Mouse (Mus musculus): Measurements from ENCODE around the gene Rhd. TPM values are rescaled to one million over a fixed set of nuclear protein-coding genes. Genes with fewer than 3 reads are reported as not detected.
A peak's percentile ranks its signal among the peaks of the same experiment; 100 is the strongest.

The Rhd gene
- polyA plus RNA-seq, 1 experiment from 2014 or later = 1.1 TPM

DNA sequence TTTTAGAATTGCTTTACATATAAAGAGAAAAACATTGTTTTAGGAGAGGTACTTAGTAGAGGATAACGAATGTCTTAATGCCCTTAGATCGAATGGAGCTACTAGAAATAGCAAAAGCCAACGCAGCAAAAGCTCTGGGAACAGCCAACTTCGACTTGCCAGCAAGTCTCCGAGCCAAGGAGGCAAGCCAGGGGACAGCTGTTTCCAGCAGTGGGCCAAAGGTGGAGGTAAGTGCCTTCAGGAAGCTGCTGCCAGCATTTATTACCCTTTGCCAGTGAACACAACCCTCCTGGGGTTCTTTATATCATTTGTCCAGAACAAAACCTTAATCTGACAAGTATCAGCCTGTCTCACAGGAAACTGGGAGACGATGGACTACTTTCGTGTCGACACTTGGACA is 60.9 kb downstream of the Rhd start:
- WGBS = 75% methylated on average over 8 of the region's 8 CpGs
- Histone ChIP-seq H3K9me3 (ENCODE audit: control insufficient read depth, low read length) (no peaks in the 10 kb centered on the region), H3K4me1 (replicated peaks; ENCODE audit: control insufficient read depth, insufficient read depth, low read length) (peaks cover 15% of the 10 kb centered on the region; the same call in 1 of the 2 replicates), H3K4me2 (ENCODE audit: low read length) (peak overlapping the region; percentile 93), H3K4me3 (ENCODE audit: low read depth, low read length) (peak overlapping the region; percentile 100), H3K27ac (ENCODE audit: low read depth) (no peak overlapping the region), H3K9ac (ENCODE audit: low read length) (peak overlapping the region; percentile 98; the same call in 1 of the 2 replicates), H3K27me3 (replicated peaks; ENCODE audit: control insufficient read depth, insufficient read depth, low read length) (no peaks in the 10 kb centered on the region), H3K36me3 (ENCODE audit: control insufficient read depth, insufficient read depth, low read length) (peaks cover 43% of the 10 kb centered on the region)
- ATAC-seq (replicated peaks; ENCODE audit: low FRiP score, low TSS enrichment, low read depth) (no peak), DNase-seq (ENCODE audit: low spot score) (no peak)

DNA sequence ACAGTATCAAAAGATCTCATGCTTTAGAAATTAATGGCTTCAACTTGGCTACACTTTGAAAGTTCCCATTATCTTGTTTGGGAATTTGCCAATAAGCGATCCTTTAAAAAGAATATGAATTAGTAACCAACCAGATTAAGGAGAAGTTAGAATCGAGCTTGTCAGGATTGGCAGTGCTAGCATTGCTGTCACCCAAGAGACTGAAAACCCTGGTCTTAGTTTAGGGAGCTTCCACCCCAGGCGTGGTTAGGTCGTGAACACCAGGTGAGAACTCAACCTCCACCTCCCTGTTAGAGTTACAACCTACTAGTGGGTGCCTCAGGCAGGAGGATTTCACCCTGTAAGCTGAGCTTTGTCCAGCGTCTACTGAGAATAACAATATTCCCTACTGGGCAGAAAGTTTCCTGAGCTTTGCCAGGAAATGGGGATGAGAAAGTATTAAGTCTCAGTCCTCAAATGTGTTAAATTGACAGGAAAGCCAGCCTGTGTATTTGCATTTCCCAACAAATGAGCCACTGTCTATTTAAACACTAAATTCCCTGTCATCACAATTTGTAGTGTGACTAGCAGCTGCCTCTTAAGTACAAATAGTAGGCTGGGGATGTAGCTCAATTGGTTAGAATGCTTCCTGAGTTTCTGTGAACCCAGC is 63.6 kb downstream of the Rhd start:
- Histone ChIP-seq H3K4me3 (ENCODE audit: low read depth, low read length) (no peak overlapping the region), H3K27me3 (replicated peaks; ENCODE audit: control insufficient read depth, insufficient read depth, low read length) (no peaks in the 10 kb centered on the region), H3K9ac (ENCODE audit: low read length) (no peak overlapping the region), H3K4me2 (ENCODE audit: low read length) (no peak overlapping the region), H3K9me3 (ENCODE audit: control insufficient read depth, low read length) (no peaks in the 10 kb centered on the region), H3K36me3 (ENCODE audit: control insufficient read depth, insufficient read depth, low read length) (peaks cover 51% of the 10 kb centered on the region), H3K27ac (ENCODE audit: low read depth) (no peak overlapping the region), H3K4me1 (replicated peaks; ENCODE audit: control insufficient read depth, insufficient read depth, low read length) (peaks cover 21% of the 10 kb centered on the region)
- DNase-seq (ENCODE audit: low spot score) (no peak), ATAC-seq (replicated peaks; ENCODE audit: low FRiP score, low TSS enrichment, low read depth) (no peak)
- 69% methylated on average over 5 of the region's 5 CpGs for WGBS

DNA sequence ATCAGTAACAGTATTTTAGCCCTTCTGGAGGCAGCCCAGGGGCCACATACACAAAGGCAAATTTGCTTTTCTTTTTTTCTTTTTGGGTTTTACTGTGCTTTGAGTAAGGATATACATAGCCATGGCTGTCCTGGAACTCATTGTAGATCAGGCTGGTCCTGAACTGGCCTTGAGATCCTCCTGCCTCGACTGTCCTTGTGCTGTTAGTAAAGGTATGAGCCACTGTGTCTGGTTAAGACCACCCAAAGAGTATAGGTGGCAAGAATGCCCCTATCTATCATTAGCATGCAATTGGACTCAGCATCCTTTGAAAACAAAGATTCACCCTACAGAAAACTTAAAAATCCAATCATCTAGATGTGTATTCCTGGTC is 64.1 kb downstream of the Rhd start:
- Histone ChIP-seq H3K9me3 (ENCODE audit: control insufficient read depth, low read length) (no peaks in the 10 kb centered on the region), H3K9ac (ENCODE audit: low read length) (no peak overlapping the region), H3K36me3 (ENCODE audit: control insufficient read depth, insufficient read depth, low read length) (peaks cover 55% of the 10 kb centered on the region), H3K27me3 (replicated peaks; ENCODE audit: control insufficient read depth, insufficient read depth, low read length) (no peaks in the 10 kb centered on the region), H3K27ac (ENCODE audit: low read depth) (no peak overlapping the region), H3K4me2 (ENCODE audit: low read length) (no peak overlapping the region), H3K4me3 (ENCODE audit: low read depth, low read length) (no peak overlapping the region), H3K4me1 (replicated peaks; ENCODE audit: control insufficient read depth, insufficient read depth, low read length) (peaks cover 21% of the 10 kb centered on the region)
- DNase-seq (ENCODE audit: low spot score) (no peak), ATAC-seq (replicated peaks; ENCODE audit: low FRiP score, low TSS enrichment, low read depth) (no peak)
- 70% methylated on average over 1 of the region's 1 CpGs for WGBS

DNA sequence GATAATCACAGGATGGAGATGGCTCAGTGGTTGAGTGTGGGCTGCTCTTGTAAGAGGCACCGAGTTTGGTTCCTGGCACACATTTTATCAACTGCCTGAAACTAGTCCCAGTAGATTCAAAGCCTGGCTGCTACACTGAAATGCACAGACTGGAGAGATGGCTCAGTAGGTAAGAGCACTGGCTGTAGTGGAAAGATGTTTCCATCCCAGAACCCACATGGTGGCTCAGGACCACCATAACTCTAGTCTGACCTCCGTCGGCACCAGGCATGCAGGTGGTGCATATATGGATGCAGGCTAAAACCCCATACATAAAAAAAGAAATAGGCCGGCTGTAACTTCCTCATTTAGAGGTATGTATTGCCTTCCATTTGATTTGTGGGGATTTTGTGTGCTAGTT is 65.2 kb downstream of the Rhd start:
- no peak for ATAC-seq (replicated peaks; ENCODE audit: low FRiP score, low TSS enrichment, low read depth)
- WGBS = 71% methylated on average over 4 of the region's 4 CpGs
- Histone ChIP-seq H3K4me1 (replicated peaks; ENCODE audit: control insufficient read depth, insufficient read depth, low read length) (peaks cover 21% of the 10 kb centered on the region), H3K4me2 (ENCODE audit: low read length) (no peak overlapping the region), H3K9me3 (ENCODE audit: control insufficient read depth, low read length) (no peaks in the 10 kb centered on the region), H3K9ac (ENCODE audit: low read length) (no peak overlapping the region), H3K27me3 (replicated peaks; ENCODE audit: control insufficient read depth, insufficient read depth, low read length) (no peaks in the 10 kb centered on the region), H3K27ac (ENCODE audit: low read depth) (no peak overlapping the region), H3K4me3 (ENCODE audit: low read depth, low read length) (no peak overlapping the region), H3K36me3 (ENCODE audit: control insufficient read depth, insufficient read depth, low read length) (peaks cover 63% of the 10 kb centered on the region)
- DNase-seq (ENCODE audit: low spot score) = no peak

DNA sequence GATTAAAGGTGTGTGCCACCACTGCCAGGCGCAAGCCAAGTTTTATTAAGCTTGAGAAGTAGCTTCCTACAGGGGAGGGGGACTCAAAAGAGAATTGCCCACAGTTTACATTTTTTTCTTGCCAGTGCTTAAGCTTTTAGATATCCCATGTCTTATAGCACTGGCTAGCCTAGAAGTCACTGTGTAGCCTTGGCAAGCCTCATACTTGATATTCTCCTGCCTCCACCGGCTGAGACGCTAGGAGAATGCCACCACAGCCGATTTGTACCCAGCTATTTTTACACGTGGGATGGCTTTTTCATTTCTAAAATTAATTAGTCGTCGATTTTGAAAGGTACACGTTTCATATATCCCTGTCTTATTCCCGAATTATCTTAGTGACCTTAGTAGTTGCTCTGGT is 65.9 kb downstream of the Rhd start:
- WGBS = 28% methylated on average over 9 of the region's 9 CpGs
- Histone ChIP-seq H3K4me3 (ENCODE audit: low read depth, low read length) (peak overlapping the region; percentile 98), H3K9ac (ENCODE audit: low read length) (0 out of 2 replicates have a peak overlapping the region, but pooled peaks have one; percentile 27), H3K9me3 (ENCODE audit: control insufficient read depth, low read length) (no peaks in the 10 kb centered on the region), H3K27me3 (replicated peaks; ENCODE audit: control insufficient read depth, insufficient read depth, low read length) (no peaks in the 10 kb centered on the region), H3K27ac (ENCODE audit: low read depth) (no peak overlapping the region), H3K4me1 (replicated peaks; ENCODE audit: control insufficient read depth, insufficient read depth, low read length) (peaks cover 19% of the 10 kb centered on the region), H3K36me3 (ENCODE audit: control insufficient read depth, insufficient read depth, low read length) (peaks cover 65% of the 10 kb centered on the region), H3K4me2 (ENCODE audit: low read length) (peak overlapping the region; percentile 96)
- DNase-seq (ENCODE audit: low spot score) = no peak
- peak; percentile 4; the same call in 1 of the 2 replicates for ATAC-seq (replicated peaks; ENCODE audit: low FRiP score, low TSS enrichment, low read depth)

DNA sequence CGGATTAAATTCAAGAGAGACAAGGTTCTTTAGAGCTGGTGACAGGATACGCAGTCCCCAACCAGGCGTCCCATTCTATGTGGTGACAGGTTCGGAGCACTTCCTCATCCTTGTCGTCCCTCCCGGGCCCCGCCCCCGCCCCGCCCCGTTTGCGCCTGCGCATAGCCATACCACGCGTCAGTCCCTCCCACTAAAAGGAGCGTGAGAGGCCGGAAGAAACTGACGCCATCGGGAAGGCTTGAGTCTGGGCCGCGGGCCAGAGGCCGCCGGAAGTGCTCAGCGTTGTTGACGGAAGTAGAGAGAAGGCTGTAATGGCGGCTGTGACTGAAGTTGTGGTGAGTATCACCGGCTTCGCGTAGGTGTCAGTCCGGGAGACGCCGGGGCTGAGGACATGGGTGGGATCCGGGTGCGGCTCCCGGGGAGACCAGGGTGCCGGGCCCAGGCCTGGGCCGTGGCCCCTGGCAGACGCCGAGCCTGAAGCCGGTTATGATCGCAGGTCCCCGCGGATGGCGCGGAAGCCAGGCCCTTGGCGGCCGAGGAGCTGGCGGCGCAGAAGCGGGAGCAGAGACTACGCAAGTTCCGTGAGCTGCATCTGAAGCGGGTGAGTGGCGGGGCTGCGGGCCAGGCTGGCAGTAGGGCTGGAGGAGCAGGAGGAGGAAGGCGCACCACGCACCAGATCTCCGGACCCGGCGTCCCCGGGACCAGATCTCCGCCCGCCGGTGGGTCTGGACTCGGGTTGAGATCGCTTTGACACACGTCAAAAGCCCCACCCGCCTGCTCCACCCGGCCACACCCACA is 66.5 kb downstream of the Rhd start, which contains the start of gene Syf2:
TSS of gene Syf2 (plus strand) at position 215 of the 798 bp plus-strand sequence.
- Histone ChIP-seq H3K9me3 (ENCODE audit: control insufficient read depth, low read length) (no peaks in the 10 kb centered on the region), H3K4me1 (replicated peaks; ENCODE audit: control insufficient read depth, insufficient read depth, low read length) (peaks cover 12% of the 10 kb centered on the region), H3K4me3 (ENCODE audit: low read depth, low read length) (peak within 1 kb of the TSS; percentile 98), H3K9ac (ENCODE audit: low read length) (peak within 1 kb of the TSS; percentile 71), H3K27me3 (replicated peaks; ENCODE audit: control insufficient read depth, insufficient read depth, low read length) (no peaks in the 10 kb centered on the region), H3K36me3 (ENCODE audit: control insufficient read depth, insufficient read depth, low read length) (peaks cover 65% of the 10 kb centered on the region), H3K27ac (ENCODE audit: low read depth) (peak within 1 kb of the TSS; percentile 65), H3K4me2 (ENCODE audit: low read length) (peak within 1 kb of the TSS; percentile 96)
- under 1% methylated on average over 64 of the region's 68 CpGs for WGBS
- DNase-seq (ENCODE audit: low spot score) (peak; percentile 95), ATAC-seq (replicated peaks; ENCODE audit: low FRiP score, low TSS enrichment, low read depth) (peak; percentile 95)

DNA sequence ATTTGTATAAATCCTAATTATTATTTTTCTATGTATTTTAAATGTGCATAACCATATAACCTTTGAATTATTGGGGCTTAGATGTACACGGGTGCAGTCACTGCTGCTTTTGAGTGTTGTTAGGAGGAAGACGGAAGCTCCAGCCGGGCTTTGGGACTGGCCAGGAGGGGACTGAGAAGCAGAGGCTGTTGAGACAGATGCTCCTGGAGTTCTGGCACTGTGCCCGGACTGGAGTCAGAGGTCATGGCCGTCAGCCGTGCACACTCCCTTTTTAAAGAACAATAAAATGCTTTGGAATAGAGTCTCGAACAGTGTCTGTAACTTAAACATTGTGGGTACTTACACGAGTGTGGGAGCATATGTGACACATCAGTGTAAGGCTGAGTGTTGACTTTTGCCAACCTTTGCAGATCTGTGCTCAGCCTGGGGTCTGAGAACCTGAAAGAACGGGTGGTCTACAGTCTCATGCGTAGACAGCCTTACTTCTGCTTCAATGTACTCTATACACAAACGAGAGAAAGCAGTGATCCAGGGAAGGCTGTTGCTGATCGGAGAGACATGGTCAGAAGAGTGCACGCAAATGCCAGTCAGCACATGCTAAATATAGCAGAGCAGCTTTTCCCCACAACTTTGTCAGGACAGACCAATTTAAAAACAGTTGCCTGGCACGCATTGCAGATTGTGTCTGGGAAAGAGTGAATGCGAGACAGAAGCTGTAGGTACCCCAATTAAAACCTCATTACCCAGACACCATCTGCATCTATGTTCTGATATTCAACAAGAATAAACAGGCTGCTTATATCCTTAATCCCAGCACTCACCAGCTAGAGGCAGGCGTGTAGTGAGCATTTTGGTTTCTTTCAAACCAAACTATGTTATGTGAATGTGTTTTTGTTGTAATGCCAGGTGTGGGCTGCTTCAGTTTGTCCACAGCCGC is 73.2 kb downstream of the Rhd start:
- Histone ChIP-seq H3K27me3 (replicated peaks; ENCODE audit: control insufficient read depth, insufficient read depth, low read length) (0 out of 2 replicates have a peak, but pooled peaks cover 2% of the 10 kb centered on the region), H3K36me3 (ENCODE audit: control insufficient read depth, insufficient read depth, low read length) (peaks cover 48% of the 10 kb centered on the region), H3K27ac (ENCODE audit: low read depth) (no peak overlapping the region), H3K4me3 (ENCODE audit: low read depth, low read length) (no peak overlapping the region), H3K9ac (ENCODE audit: low read length) (no peak overlapping the region), H3K4me1 (replicated peaks; ENCODE audit: control insufficient read depth, insufficient read depth, low read length) (peaks cover 4% of the 10 kb centered on the region; the same call in 1 of the 2 replicates), H3K9me3 (ENCODE audit: control insufficient read depth, low read length) (no peaks in the 10 kb centered on the region), H3K4me2 (ENCODE audit: low read length) (no peak overlapping the region)
- DNase-seq (ENCODE audit: low spot score) (no peak), ATAC-seq (replicated peaks; ENCODE audit: low FRiP score, low TSS enrichment, low read depth) (no peak)
- WGBS = 48% methylated on average over 17 of the region's 17 CpGs

DNA sequence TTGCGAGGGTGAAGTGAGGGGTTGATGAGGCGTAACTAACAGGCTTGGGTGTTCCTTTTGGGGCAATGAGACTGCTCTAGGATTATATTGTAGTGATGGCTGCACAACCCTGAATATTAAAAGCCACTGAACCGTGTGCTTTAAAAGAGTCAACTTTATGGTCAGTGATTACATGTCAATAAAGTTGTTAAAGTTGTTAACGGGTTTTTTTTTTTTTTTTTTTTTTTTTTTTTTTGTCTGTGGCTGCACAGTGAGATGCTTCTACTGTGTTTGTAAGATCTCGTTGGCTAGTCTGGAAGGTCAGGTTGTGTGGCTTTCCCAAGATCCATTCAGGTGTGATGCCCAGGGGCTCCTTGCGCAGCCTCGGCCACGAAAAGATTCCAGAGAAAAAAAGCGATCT is 75.6 kb downstream of the Rhd start:
- no peak overlapping the region for H3K9ac ChIP-seq (ENCODE audit: low read length)
- H3K4me2 ChIP-seq (ENCODE audit: low read length) = peak overlapping the region; percentile 20; the same call in 1 of the 2 replicates
- 61% methylated on average over 9 of the region's 9 CpGs for WGBS
- peaks cover 4% of the 10 kb centered on the region; the same call in 1 of the 2 replicates for H3K4me1 ChIP-seq (replicated peaks; ENCODE audit: control insufficient read depth, insufficient read depth, low read length)
- DNase-seq (ENCODE audit: low spot score) = no peak
- no peak overlapping the region for H3K4me3 ChIP-seq (ENCODE audit: low read depth, low read length)
- H3K27ac ChIP-seq (ENCODE audit: low read depth) = no peak overlapping the region
- peaks cover 11% of the 10 kb centered on the region; the same call in 1 of the 2 replicates for H3K27me3 ChIP-seq (replicated peaks; ENCODE audit: control insufficient read depth, insufficient read depth, low read length)
- no peaks in the 10 kb centered on the region for H3K9me3 ChIP-seq (ENCODE audit: control insufficient read depth, low read length)
- ATAC-seq (replicated peaks; ENCODE audit: low FRiP score, low TSS enrichment, low read depth) = no peak
- H3K36me3 ChIP-seq (ENCODE audit: control insufficient read depth, insufficient read depth, low read length) = peaks cover 27% of the 10 kb centered on the region
